Mouse (Mus musculus) heart, adult 8-10 months (tissue): ENCODE measurements around the gene Tubb3. TPM values are rescaled to one million over a fixed set of nuclear protein-coding genes. Genes with fewer than 3 reads are reported as not detected.
"Not testable (repeated sequence)": the region's sequence is repeated elsewhere in the genome, so short reads cannot be mapped to it uniquely, and the experiment has no call there.

ENCODE experiments used
- DNase-seq: peaks from one replicate; pipeline ENCODE4 v3.0.0; 2022; ENCODE audit warnings: low spot score
- total RNA-seq, 4 experiments: library from RNA; stranded (reverse); gene quantifications; 2 replicates each; pipeline ENCODE4 v1.2.4; 2022

Gene Tubb3
- total RNA-seq, 4 experiments from 2014 or later: 0.22 to 0.75 (median 0.35) TPM

GRCm38 (mm10) chr8:123412560-123413170 is 1.4 kb downstream of the Tubb3 start:
- no peak for DNase-seq

GRCm38 (mm10) chr8:123414255-123414654 is 3.0 kb downstream of the Tubb3 start:
- DNase-seq: no peak

DNA sequence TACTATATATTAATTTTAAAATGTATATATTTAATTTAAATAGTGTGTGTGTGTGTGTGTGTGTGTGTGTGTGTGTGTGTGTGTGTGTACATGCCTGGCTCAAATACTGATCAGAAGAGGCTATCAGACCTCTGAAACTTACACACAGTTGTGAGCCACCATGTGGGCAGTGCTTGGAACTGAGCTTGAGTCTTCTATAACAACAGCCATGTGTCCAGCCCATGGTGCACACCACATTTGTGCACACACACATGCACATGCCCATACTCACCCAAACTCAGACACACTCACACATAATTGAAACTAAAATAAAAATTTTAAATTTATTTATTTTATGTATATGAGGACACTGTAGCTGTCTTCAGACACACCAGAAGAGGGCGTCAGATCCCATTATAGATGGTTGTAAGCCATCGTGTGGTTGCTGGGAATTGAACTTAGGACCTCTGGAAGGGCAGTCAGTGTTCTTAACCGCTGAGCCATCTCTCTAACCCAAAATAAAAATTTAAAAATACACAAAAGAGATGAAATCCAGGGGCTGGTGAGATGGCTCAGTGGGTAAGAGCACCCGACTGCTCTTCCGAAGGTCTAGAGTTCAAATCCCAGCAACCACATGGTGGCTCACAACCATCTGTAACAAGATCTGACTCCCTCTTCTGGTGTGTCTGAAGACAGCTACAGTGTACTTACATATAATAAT is 3.9 kb downstream of the Tubb3 start:
- DNase-seq: not testable (repeated sequence)

GRCm38 (mm10) chr8:123415967-123416943 is 5.0 kb downstream of the Tubb3 start:
- no peak for DNase-seq

- no peak for DNase-seq
Observed at GRCm38 (mm10) chr8:123416944-123417555, 5.8 kb downstream of the Tubb3 start.

DNA sequence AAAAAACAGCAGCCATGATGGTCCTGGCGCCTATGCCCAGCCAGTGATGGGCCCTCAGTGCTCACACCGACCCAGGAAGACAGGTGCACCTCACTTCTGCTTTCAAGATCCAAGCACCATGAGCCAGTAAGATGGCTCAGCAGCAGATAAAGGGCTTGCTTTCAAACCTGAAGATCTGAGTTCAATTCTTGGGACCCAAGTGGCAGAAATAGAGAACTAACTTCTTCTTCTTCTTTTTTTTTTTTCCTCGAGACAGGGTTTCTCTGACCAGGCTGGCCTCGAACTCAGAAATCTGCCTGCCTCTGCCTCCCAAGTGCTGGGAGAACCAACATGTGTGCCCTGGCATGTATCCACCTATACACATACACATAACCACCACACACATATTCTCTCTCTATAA is 8.5 kb downstream of the Tubb3 start:
- no peak for DNase-seq

- no peak for DNase-seq
Observed at GRCm38 (mm10) chr8:123420525-123421281, 9.5 kb downstream of the Tubb3 start.

GRCm38 (mm10) chr8:123421325-123421724 is 10.1 kb downstream of the Tubb3 start:
- DNase-seq: no peak

DNA sequence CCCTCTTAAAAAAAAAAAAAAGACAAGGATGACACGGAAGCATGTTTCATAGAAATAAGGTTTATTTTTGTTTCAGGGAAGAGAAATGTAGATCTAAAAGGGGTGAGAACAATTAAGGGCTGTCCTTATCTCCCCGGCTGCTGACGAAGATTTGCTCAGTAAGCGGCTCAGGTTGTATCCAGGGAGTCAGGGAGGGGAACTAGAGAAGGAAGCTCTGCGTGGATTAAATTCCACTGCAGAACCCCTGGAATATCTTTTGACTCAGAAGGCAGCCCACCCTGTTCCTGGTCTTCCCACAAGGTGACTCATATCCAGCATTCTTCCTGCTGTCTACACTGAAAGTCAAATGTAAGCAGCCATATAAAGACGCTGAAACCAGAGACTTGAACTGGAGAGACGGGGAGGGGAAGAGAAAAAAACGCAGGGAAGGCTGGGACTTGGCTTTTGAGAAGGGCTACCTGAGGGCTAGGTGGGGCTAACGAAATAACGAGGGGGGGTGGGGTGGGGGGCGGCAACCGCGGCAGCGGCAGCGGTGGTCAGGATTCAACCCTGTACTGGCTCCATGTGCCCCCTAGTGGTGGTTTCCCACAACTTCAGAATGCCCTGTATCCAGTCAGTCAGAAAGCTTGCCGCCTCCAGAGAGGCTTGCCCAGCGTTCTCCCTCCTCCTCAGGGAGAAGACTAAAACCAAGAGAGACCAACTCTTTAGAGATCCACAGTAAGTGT is 11.0 kb downstream of the Tubb3 start:
- peak; percentile 64 for DNase-seq

DNA sequence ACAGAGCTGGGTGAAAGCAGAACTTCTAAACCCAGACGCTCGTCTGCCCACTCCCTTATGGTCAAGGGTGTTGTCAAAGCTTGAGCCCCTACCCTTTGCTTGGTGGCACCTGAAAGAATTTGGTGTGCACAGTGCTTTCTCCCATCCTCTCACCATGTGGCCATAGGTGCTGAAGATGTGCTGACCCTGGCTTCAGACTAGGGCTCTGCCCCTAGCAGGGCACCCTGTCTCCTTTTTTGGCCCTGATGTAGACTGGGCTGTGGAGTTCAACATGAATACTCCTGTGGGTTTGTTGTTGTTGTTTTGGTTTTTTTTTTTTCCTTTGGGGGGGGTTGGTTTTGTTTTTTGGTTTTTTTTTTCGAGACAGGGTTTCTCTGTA is 11.5 kb downstream of the Tubb3 start:
- no peak for DNase-seq

DNA sequence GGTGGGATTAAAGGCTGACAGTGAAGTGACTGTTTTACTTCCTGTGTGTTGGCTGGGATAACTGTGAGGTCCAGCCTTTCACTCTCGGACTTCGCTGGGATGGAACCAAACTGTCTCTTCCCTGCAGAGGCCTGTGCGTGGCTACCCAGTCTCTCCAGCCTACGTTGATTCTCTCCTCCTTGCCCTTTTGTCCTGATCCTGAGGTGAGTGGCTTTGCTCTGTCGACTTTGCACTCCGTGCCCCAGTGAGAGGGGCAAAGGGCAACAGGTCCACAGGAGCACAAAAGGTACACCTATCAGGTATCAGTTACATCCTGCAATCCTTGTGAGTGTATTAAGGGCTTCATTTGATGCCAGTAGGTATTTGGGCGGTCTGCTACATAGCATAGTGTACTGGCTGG is 12.2 kb downstream of the Tubb3 start, which contains the start of gene Def8:
TSS of gene Def8 (plus strand) at position 87 of the 400 bp plus-strand sequence.
- DNase-seq: no peak

DNA sequence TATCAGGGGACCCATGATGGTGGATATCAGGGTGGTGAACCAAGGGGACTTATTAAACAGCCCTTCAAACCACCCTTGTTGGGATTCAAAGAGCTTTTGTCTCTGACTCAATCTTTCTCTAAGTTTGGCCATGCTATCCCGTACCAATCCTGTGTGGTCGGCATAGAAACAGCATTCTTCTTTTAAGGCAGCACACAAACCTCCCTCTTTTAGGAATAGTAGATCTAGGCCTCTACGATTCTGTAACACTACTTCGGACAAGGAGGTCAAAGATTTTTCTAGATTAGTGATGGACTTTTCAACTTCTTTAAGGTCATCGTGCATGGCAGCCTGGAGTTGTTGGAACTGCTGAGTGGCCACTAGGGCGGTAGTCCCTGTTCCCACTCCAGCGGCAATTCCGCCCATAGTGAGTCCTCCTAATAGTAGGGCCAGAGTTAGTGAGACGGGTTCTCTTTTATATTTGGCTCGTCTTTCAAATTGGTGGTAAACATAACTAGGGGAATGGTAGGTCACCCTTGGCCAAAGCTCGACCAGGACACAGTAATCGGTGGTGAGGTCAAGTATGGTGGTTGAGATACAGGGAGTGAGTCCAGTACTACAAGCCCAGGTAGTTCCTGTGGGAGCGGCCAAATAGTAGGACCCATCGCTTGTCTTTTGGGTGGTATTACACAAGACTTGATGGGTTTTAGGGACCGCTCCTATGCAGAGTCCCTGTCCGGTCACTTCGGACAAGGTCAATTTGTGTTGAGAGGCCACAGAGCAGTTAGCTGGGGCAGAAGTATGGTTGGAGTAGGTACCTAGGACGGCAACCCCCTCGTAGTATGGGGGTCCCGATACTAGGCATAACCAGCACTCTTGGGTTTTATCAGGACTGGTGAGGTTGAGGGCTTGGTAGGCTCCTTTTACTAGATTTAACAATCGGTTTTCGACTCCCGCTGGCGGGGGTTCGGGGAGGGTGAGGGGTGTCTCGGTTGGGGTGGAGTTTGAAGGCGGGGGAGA is 15.6 kb downstream of the Tubb3 start:
- DNase-seq: no peak

GRCm38 (mm10) chr8:123427639-123428275 is 16.5 kb downstream of the Tubb3 start:
- no peak for DNase-seq

GRCm38 (mm10) chr8:123428343-123428893 is 17.2 kb downstream of the Tubb3 start:
- DNase-seq: no peak

DNA sequence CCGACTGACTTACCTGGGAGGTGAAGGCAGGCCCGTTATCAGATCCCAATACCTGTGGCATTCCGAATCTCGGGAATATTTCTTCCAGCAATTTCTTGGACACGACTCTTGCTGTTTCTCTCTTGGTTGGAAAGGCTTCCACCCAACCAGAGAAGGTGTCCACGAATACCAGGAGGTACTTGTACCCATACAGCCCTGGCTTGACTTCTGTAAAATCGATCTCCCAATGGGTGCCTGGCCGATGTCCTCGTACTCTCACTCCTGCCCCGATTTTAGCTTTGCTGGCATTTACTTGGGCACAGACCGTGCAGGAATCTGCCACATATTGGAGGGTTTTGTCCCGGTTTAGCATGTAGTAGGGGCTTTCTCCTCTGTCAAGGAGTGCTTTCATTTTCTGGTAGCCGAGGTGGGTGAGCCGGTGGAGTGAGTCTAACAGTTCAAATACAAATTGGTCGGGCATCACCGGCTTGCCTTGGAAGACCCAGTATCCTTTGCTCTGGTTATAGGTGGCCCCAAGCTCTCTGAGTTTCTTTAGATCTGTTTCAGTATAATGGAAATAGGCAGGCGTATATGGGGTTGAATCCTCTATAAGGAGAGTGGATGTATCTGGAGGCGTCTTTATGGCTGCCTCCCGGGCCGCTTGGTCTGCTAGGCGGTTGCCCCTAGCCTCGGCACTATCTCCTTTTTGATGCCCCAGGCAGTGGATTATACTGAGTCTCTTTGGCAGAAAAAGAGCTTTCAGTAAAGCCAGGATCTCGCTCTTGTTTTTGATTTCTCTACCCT is 17.9 kb downstream of the Tubb3 start:
- no peak for DNase-seq

DNA sequence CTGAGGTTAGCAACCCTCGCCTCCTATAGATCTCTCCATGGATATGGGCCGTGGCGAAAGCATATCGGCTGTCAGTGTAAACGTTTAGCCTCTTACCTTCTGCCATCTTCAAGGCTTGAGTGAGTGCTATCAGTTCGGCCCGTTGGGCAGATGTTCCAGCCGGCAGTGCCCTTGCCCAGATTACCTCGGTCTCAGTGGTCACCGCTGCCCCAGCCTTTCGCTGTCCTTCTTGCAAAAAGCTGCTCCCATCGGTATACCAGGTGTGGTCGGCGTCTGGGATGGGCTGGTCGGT is 18.4 kb downstream of the Tubb3 start:
- DNase-seq: not testable (repeated sequence)

DNA sequence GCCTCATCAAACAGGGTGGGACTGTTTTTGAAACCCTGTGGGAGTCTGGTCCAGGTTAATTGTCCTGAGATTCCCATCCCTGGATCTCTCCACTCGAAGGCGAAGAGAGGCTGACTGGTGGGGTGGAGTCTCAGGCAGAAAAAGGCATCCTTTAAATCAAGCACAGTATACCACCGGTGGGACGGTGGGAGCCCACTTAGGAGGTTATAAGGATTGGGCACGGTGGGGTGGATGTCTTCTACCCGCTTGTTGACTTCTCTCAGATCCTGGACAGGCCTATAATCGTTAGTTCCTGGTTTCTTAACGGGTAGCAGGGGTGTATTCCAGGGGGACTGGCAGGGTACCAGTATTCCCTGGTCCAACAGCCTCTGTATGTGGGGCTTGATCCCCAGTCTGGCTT is 19.7 kb downstream of the Tubb3 start:
- DNase-seq: not testable (repeated sequence)
